Mouse (Mus musculus) retina, postnatal 1 day (tissue): ENCODE data around the gene Odf2l.

Source experiments
- DNase-seq: peaks from one replicate; pipeline ENCODE4 v3.0.0-alpha.2; 2012

Gene Odf2l

DNA sequence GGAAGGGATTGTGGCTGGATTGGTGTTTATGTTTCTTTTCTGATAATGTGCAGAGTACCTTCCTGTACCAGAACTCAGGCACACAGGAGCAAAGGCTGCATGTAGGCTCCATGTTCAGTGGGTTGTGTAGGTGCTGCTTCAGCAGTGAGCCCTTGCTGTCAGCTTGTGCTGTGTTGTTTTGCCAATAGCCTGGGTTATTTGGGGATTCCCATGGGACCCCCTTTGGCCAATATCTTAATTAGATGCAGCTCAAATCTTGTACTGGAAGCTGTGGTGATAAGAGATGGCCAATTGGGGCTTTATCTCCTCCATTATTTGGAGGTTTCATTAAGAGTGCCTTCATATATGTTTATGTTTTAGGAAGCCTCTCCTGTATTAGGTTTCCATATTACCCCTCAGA lies 24.5 kb downstream of the Odf2l start:
- no peak for DNase-seq

DNA sequence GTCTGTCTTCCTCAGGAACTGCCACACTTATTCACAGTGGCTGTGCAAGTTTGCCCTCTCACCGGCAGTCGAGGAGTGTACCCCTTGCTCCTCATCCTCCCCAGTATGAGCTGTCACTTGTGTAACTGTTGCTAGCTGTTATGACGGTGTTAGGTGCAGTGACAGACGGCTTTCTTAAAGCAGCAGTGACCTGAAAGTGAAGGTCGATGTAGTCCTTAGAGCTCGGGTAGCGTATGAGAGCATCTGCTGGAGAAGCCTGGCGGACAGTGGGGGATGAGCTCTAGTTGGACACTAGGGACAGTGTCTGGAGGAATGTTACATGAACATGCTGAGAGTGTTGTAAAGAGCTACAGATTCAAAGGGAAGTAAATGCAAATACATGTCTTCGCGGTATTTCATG lies 25.5 kb downstream of the Odf2l start:
- DNase-seq: peak; percentile 55

DNA sequence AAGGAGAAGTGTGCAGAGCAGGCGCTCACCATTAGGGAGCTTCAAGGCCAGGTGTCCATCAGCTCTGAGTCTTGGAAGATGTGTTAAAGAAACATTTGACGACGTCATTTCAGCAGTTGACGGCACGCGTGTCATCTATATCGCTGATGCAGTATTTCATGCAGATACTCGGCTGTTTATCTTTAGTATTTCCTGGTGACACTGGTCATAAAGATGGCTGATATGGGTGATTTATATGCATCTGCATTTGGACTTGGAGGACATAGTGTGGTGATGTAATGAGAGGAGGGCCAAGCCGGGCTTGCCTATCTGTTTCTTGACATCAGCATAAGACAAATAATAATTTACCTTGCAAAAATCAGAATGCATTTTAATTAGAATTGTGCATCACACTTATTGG lies 28.5 kb downstream of the Odf2l start:
- DNase-seq: no peak

DNA sequence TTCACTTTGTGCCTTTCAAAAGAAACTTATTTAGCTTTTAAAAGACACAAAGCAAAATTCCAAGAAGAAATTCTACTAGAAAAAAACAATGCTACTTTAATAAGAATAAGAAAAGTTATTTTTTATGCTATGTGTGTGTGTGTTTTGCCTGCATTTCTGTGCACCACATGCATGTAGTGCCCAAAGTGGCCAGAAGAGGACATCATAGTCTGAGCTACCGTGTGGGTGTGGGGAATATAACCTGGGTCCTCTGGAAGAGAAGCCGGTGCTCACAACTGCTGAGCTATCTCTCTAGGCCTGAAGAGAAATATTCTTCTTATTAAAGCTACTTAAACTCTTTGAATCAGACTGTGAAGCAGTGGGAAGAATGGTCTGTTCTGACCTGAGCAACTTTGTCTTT lies 29.1 kb downstream of the Odf2l start:
- no peak for DNase-seq

DNA sequence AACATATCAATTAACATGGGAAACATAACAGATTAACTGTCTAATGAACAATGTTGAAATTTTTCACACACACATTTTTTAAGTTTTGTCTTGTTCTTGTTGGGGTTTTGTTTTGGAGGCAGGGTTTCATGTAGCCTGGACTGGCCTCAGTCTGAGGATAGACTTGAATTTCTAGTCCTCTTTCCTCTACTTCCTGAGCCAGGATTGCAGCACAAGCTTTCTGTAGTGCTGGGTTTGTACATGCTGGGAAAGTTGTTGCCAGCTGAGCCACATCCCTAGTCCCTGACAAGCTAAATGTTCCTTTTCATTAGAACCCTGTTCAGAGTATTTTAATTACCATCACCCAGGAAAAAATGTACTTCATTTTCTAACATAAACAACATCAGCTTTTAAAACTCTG lies 29.6 kb downstream of the Odf2l start:
- no peak for DNase-seq

DNA sequence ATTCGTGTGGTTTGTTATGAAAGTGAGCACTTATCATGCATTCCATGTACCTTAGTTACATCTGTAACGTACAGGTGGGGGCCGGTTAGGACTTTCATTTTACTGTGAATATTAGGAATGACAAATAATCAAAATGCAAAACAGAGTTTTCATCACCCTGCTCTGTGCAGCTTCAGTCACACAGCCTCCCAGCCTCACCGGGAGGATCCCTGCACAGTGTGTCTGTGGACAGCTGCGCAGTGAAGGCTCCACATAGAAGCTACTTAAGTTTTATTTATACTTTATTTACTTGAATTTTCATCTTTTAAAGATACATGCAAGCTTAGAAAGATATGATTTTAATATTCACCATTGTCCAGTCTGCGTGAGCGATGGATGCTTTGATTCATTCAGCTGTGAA lies 32.7 kb downstream of the Odf2l start:
- no peak for DNase-seq

DNA sequence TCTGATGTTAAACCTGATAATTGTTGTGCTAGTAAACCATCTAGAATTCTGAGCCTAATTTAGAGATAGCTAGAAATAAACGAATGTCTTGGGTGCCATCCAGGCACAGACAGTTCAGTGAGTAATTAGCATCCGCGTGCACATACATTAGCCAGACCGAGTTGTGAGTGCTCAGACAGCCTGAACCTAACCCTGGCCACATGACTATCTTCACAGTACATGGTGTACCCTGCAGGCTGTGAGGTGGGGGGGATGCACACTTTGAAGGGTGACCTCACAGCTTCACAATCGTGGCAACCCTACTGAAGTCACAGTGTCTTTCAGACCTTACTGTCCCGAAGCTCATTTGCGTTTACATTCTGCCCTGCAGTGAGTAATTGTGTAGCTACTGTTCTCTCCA lies 33.5 kb downstream of the Odf2l start:
- no peak for DNase-seq

DNA sequence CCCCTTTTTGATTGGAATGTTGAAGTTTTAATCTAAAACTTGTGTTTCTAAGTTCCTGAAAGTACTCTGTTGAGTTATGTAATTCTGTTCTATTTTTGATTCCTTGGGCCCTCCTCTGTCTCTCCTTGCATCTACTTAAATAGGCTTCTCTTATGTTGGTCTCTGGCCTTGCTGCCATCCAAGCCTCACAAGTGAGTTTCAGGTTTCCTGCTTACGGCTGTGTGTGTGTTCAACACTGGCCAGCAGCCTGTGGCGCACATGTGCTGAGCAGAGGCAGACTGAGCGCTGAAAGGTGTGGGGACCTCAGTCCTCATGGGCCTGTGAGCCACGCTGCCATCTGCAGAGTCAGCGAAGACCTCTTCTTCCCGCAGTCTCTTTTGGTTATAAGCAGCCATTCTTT lies 38.5 kb downstream of the Odf2l start:
- no peak for DNase-seq

DNA sequence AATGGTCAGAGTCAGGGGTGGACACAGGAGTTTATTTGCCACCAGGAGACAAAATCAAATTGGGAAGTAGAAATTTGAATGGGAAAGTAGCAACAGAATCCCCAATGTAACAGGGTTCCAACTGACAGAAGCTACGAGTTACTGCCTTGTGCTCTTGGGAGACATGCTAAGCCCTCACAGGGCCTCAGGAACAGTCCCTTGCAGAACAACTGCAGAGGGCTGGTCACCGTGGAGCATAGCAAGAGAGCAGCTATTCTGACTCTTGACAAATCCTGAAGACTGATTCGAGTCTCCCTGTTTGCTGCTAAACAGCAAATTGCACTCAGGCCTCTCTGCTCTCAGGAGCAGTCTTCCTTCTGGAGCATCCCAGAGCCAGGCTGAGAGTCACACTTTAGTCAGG lies 40.1 kb downstream of the Odf2l start:
- DNase-seq: no peak

DNA sequence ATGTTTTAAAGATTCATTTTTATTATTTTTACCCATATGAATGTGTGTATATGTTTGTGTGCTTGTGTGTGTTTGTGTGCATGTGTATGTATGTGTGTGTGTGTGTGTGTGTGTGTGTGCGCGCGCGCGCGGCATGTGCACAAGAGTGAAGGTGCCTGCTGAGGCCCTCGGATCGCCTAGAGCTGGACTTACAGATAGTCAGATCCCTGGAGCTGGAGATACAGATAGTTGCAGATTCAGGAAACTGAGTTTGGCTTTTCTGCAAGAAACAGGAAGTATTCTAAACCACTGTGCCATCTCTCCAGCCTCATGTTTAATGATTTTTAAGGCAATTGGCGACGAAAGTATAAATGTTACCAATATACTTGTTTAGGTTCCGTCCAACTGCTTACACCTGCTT lies 48.4 kb downstream of the Odf2l start:
- no peak for DNase-seq

DNA sequence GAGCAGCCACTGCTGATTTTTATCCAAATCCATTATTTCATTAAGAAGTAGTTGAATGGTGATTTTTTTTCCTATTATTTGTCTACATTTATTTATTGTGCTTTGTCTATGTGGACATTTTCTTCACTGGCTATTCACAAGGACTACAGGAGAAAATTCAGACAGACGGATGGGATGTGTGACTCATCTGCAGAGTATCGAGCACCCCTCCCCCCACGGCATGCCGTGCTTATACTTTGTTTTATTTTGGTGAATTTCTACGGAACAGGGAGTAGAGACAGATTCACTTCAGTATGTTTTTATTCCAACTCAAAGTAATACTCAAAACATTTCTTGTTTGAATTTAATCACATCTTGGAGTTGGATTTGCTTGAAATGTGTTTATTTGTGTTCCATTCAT lies 49.4 kb downstream of the Odf2l start:
- DNase-seq: no peak

DNA sequence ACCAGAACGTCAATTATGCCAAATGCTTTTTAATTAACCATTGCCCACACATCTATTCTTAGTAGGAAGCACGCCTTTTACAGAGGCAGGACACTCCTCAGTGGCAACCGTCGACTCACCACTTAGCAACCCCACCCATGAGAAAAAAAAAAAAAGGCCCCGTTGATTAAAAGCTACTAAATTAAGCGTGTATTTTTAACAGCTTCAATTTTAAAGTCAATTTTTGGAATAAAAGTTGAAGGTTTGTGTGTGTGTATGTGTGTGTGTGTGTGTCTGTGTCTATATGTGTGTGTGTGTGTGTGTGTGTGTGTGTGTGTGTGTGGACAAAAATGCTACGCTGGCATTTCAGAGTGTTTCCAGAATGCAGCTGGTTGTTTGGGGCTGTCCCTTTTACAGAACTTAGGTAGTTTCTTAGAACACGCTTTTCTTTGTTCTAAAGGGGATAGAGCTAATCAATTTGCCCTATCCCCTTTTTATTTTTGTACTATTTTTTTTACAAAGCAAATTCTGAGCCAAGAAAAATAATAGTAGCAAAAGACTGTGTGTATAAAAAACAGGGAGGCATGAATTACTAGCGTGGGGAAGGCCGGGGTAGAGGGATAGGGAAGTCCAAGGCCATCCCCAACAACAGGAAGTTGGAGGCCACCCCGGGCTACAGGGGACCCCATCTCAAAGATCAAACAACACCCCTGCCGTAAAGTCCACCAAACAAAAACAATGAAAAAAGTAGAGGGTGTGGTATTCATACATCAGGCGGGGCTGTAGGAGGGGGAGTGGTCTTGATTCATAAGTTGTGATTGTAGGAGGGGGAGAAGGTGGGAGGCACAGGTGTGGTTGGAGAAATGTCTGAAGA lies 50.7 kb downstream of the Odf2l start:
- DNase-seq: no peak

DNA sequence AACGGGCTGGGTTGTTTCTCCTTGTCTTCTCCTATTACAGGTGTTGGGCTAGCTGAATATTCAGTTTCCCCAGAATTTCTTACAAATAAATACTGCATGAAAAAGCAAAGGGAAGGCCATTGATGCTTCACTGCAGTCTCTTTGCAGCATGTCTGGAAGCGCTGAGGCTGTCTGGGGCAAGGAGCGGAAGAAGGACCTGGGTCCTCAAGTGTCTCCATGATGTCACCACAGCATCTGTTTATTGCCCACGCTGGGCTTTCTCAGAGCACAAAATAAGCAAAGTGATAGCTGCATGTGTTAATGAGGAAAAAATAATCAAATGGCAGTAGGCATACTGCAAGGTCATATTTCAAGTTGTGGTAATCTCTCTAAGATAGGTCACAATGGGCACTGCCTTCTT lies 51.6 kb downstream of the Odf2l start:
- no peak for DNase-seq

DNA sequence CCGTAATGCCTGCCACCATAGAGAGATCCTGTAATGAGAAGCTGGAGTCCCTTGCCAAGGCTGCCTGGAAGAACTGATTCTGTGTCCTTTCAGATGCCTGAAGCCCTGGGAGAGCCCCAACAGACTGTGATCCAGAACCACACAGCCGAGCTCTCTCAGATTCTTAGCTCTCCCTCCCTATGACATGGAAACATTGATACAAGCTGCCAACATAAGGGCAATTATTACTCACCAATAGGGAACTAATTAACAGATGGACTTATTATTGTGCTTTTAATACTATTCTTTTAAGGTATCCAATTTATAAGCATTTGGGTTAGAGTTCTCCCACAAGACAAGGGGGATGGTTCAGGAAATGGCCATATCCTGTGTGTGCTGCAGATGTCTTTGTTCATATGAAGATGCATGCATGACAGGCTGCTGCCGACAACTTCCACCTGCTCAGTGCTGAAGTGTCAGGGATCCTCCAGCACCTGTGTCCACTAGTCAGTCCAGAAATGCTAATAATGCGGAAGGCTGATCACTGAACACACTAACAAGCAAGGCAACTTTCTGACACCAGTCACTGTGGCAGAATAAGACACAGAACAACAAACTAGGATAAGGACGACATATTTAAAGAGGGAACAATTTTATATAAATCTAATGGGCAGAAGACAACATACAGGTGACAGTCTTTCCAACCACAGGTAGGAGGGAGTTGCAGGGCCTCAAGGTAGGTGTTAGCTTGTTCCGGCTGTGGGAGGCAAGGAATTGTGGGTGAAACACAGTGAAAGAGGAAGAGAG lies 52.4 kb downstream of the Odf2l start:
- no peak for DNase-seq

DNA sequence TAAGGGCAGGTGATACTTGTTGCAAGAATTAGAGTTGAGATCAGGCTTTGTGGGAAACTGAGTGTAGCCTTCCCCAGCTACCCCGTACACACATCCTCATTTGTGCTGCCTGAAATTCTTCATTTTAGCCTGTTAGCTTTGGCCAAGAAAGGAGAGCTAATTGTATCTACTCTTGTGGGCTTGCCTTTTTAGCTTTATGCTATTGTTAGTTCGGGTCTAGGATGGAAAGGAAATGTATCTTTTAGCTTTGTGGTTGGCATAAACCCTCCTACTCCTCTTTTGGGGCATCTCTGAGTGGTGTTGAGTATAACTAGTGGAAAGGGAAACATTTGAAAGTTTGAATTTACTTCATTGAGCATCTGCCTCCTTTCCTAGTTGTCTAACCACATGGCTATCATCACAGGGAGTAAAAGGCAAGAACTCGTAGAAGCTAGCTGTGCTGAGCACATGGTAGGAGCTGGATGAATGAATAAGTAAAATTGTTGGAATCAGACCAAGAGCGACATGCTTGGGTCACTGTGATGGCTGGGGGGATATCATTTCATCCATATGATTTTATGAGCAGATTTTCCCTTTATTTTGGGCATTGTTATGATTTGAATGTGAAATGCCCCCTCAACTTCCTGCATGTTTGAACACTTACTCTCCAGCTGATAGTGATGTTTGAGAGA lies 53.1 kb downstream of the Odf2l start:
- DNase-seq: no peak

DNA sequence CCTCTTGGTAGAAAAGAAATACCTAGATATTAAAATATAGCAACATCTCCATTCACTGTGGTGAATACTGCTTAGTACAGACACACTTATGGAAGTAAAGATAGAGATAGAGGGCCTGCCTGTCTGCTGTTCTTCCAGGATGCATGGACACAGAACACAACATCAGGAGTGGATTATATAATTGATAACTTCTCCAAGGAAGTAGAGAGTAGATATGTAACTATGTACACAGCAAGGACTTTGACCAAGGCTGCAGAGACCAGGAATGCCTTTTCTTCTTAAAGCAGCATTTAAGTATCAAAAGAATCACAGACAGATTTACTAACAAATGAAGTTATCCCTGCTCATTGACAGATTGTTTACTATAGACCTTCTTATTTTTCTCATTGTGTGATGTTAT lies 66.3 kb downstream of the Odf2l start:
- no peak for DNase-seq

DNA sequence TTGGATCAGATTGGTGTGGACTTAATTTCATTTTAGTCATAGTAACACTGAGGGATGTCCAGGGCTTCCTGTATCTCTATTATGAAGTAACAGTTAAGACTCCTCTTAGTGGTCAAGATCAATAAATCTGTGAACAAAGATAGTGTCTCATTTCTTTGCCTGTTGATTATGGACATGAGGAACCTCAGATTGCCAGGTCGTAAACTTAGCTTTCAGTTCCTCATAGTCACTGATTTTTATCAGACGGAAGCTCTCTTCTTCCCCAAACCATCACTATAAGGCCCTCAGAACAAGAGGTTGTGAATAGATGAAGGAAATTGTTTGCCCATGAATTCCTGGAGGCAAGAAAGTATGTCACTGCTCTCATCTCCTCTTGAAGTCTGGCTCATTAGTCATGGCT lies 73.6 kb downstream of the Odf2l start:
- DNase-seq: no peak

DNA sequence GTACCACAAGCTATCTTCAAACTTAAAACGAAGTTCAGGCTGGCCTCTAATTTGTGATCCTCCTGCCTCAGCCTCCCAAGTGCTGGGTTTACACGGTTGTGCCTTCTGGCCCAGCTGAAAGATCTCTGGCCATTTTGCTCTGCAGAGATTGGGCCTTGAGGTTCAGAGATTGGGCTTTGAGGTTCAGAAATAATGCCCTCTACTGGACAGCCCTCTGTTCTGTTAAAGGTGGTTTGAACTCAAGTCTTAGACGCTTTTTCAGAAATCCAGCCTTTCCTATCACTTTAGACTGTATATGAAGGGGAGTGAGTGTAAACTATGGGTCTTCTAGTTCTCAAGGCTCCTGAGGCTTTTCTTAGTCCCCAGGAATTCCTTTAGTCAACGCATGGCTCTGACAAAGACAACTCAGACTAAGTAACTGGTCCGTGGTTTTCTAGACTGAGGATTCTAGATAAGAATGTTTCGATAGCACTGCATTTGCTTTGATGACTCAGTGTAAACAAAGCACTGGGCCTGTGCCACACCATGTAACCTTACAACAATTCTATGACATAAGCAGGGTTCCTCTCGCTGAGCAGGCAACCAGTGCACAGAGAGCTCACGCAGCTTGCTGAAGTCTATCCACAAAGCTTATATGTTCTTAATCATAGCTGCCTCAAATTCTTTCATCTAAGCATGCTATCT lies 77.0 kb downstream of the Odf2l start:
- no peak for DNase-seq

DNA sequence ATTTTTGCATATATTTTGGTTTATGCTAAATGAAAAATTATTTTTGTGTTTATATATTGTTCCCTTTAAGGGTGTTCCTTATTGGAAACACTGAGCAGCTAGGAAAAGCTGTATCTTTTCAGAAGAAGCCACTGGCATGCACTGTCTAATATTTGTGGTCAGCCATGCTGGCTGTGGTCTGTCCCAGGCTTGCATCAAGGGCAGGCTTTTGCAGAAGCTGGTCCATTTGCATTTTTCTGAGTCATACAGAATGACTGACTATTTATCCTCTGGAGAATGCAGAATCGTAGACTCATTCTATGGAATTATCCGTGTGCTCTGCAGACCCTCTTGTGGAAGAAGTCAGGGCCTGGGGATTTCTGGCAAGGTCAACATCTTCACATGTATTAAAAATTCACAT lies 79.7 kb downstream of the Odf2l start:
- no peak for DNase-seq
